Mouse (Mus musculus) thymus, adult 2 months (tissue): ENCODE data around the gene Ehd2.

Experiments used
- CTCF ChIP-seq: fragments of 200-500 bp; IDR thresholded peaks from 2 replicates; pipeline ENCODE4 v1.5.1; 2012; ENCODE audit warnings: mild to moderate bottlenecking, control low read depth, low read length, moderate library complexity, borderline replicate concordance; ENCODE audit not compliant: control insufficient read depth, poor library complexity, insufficient read depth; ENCODE audit errors: extremely low read depth
- POLR2A ChIP-seq: fragments of 200-500 bp; IDR thresholded peaks from 2 replicates; pipeline ENCODE4 v1.6.1; 2012; ENCODE audit warnings: mild to moderate bottlenecking, low read length, control low read depth, moderate library complexity; ENCODE audit not compliant: control insufficient read depth, poor library complexity, insufficient read depth; ENCODE audit errors: extremely low read depth

- no peak for TF ChIP-seq CTCF
- no peak for TF ChIP-seq POLR2A
Observed at GRCm38 (mm10) chr7:15975904-15976303, 8.5 kb upstream of the Ehd2 start.
